Mouse (Mus musculus): ENCODE results near the gene Atxn7l1. TPM values are rescaled to one million over a fixed set of nuclear protein-coding genes. Genes with fewer than 3 reads are reported as not detected.

Atxn7l1 gene
- total RNA-seq, 2 experiments from 2014 or later, result 16.4 to 17.7 TPM

GRCm38 (mm10) chr12:33181875-33182274 lies 34.4 kb downstream of the Atxn7l1 start:
- DNase-seq, result no peak

GRCm38 (mm10) chr12:33182428-33183137 lies 35.1 kb downstream of the Atxn7l1 start:
- DNase-seq, result no peak

DNA sequence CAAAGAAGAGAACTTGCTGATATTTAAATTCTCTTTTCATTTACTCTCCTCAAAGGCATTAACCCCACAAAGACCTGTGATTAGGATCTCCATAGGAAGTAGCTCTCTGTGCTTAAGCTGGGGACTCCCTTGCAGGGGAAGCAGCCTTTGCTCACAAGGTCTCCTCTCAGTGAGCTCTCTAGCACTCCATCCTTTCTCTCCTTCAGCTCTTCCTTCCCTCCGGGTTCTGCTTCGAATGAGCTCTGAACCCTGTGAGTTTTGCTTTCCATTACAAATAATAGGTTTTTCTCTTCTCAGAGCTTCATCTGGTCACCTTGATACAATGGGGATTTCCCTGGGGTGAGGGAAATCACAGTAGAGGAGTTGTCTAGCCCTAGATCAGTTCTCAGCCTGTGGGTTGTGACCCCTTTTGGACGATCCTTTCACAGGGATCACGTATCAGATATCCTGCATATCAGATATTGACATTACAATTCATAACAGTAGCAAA lies 35.7 kb downstream of the Atxn7l1 start:
- no peak for DNase-seq

DNA sequence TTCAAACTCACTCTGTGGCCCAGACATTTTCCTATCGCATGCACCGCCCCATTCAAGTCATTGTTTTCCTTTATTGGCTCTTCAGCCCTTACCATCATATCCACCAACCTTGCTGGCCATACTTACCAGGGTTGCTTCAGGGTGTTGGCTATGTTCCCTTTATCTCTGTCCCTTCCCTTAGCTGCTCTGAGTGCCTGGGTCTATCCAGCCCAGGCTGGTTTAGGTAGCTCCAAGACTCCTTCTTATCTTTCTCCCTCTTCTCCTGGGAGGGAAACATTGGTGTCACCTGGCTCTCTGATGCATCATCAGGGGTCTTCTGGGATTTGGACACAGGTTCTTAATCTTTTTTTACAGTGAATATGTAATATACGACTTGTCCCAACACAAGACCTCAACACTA lies 36.6 kb downstream of the Atxn7l1 start:
- no peak for DNase-seq

DNA sequence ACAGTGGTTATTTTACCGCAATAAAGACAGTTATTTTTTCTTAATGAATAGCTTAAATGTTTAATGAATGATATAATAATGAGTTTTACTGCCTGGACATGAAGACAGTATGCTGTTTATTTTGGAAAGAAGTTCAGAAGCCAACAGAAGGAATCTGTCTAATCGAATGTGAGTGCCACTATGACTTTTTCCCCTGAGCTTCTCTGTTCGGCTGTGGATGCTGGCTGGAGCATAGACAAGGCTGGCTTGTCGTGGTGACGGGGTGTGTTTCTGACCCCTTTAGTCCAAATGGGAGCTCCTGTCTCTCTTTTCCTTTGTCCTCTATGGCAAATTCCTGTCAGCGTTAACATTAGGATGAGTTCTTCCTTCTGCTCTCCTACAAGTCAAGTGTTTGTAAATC lies 37.6 kb downstream of the Atxn7l1 start:
- no peak for DNase-seq

- DNase-seq, result no peak
These were observed 38.8 kb downstream of the Atxn7l1 start for GRCm38 (mm10) chr12:33186331-33186730.

DNA sequence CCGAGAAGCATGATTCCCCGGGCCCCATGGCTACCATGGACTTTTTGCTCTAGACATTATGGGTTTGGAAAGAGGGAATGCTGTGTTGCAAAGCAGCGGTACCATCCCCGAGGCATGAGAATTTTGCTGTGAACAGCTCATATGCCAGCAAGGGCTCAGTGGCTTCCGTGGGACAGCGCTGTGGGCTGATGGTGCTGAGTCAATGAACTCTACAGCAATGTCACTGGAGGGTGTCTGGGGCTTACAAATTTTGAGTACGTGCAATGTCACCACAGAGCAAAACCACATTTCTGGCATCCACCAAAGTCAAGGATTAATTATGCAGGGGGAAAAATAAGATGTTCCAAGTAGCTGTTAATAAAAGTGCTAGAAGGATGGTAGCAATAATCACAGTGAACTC lies 42.6 kb downstream of the Atxn7l1 start:
- DNase-seq, result no peak

DNA sequence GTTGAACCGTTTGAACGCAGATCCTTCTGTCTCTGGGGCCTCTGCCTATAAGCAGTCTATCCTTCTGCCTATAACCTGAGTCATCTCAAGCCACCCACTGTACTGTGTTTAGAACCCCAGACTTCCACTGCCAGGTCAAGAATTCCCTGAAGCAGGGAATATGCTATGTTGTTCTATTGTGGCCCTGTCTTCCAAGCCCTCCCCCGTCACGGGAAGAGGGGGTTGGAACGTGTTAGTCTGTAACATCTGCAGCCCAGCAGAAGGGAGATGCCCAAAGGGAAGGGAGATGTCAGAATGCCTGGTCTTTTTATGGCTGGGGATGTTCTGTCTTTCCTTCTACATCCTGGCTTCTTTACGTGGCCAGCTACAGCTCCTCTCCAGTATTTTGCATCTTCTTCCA lies 43.1 kb downstream of the Atxn7l1 start:
- DNase-seq, result no peak

DNA sequence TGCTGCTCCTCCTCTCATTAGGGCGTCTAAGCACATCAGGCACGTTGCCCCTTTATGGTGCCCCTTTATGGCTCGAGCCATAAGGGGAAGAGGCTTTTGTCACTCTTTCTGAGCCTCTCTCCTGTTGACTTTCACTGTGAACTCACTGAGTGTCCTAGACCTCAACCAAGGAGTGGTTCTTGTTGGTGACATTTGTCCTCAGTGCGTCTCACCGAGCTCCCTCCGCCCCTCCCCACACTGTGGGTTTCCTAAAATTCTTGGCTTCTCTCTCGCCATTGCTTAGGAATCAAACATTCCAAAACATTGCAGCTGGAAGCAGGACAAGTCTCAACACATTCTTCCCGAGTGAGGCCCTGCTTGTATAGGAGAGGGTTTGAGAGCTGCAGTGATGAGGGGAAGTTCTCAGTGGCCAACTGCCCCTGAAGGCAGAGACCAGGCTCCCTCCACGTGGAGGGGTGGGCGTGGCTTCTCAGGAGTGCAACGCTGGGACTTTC lies 46.0 kb downstream of the Atxn7l1 start:
- DNase-seq, result no peak

DNA sequence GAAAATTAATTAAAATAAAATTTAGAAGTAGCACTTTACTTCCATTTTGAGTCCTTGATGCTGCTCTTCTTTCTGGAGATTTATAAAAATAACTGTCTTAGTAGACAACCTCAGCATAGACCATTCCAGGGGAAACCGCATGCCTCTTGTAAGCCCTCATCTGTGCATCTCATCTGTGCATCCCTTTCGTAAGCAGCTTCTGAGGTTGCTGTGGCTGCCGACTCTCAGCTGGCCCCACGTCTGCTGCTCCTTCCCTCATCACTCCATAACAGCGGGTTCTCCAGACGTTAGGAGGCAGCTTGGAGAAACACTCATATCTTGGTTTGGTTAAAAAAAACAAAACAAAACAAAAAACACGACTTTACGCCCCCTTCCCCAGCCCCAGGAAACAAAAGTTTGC lies 47.7 kb downstream of the Atxn7l1 start:
- no peak for DNase-seq

GRCm38 (mm10) chr12:33197287-33197686 lies 49.8 kb downstream of the Atxn7l1 start:
- DNase-seq, result no peak

DNA sequence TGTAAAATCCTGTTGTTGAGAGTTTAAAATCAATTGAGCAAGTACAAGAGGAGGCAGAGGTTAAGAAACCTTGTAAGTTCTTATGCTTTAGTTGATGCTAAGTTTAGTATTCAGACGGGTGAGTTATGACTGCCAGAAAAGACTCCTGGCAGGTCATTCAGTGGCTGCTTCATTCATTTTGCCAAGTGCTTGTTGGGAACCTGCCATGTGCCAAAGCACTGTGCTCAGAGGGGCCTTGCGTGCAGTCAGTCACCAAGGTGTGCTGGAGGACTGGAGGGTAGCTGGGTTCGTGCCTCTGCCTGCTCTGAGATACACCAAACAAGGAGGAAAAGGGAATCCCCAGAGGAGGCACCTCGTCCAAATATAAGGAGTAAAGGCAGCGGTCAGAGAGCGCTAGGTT lies 50.3 kb downstream of the Atxn7l1 start:
- DNase-seq, result peak; percentile 36

DNA sequence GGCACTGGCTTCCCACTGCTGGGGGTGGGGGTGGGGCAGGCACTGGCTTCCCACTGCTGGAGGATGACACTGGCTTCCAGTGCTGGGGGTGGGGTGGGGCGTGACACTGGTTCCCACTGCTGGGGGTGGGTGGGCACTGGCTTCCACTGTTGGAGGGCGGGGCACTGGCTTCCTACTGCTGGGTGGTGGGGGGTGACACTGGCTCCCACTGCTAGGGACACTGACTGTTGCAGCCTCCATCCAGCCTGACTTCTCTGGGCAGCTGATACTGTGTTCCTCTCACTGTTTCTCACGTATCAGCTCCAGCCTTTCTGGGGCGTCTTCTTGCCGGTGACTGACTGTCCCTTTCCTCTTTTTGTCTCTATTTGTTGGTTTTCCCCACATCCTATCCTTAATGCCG lies 53.6 kb downstream of the Atxn7l1 start:
- no peak for DNase-seq

DNA sequence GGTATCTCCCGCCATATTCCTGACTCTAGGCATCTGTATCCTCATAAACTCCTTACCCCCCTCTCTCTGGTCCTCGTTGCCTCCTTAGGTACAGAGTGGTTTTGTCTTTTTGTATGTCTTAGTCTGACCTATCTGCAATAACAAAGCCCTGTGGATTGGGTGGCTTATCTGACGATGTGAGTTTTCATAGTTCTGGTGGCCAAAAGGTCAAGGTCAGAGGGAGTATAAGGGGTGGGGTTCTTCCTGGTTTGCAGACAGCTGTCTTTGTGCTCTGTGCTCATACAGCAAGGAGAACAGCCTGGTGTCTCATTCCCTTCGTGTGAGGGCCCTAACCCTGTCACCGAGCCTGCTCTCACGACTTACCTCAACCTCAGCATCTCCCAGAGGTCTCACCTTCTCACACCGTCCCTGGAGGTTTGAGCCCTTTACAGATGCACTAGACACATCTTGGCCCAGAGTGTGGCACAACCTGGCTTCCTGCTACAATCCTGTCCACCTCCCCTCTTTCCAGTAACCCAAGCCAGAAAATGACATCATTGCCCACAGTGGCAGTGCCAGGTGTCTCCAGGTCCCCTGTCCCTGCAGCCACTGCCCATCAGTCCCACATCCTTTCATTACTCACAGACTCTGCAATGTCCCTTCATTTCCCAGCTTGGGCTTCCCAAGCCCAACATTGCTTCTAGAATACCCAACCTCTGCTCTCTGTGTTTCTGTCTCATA lies 54.2 kb downstream of the Atxn7l1 start:
- no peak for DNase-seq

- DNase-seq, result no peak
These were observed 57.8 kb downstream of the Atxn7l1 start for GRCm38 (mm10) chr12:33205255-33205654.

- DNase-seq, result no peak
These were observed 58.8 kb downstream of the Atxn7l1 start for GRCm38 (mm10) chr12:33206300-33206699.

GRCm38 (mm10) chr12:33210856-33211255 lies 63.4 kb downstream of the Atxn7l1 start:
- no peak for DNase-seq

DNA sequence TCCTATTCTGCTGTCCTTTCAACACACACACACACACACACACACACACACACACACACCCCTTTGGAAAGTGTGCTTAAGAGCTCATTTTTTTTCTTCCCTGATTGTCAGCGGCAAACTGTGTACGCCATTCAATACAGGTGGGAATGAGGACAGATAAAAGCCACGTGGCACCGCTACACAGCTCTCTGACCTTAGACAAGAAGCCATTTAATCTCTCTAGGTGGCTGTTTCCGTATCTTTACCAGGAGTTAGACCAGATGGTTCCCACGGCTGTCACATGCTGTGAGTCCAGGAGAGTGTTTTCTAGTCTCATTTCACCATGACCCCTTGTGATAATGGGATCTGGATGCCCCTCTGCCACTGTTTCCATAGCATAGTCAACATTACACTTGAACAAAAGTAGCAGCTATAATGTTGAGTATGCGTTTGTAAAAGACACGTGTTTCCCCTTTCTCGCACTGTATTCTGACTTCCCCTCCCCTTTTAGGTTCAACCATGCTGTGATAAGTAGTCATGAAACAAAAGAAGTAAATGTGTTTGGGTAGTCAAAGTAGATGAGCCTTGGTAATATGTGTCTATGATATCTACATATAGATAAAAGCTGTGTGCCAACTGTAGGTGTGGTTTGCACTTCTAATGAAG lies 70.8 kb downstream of the Atxn7l1 start:
- DNase-seq, result no peak

- DNase-seq, result no peak
These were observed 71.9 kb downstream of the Atxn7l1 start for GRCm38 (mm10) chr12:33219436-33219835.

DNA sequence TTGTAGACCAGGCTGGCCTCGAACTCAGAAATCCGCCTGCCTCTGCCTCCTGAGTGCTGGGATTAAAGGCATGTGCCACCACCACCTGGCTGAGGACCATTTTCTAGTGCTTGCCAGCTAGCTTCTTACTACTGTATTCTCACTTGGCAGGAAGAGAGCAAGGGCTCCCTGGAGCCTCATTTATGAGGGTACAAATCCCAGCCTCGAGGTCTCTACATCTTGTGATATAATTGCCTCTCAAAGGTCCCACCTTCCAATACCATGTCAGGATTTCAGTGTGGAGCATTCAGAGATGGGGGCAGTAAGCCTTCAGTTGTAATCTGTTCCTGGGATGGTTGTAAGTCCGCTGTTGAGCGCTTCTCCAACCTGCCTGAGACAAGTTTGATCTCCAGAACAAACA lies 72.6 kb downstream of the Atxn7l1 start:
- DNase-seq, result no peak

- no peak for DNase-seq
These were observed 73.1 kb downstream of the Atxn7l1 start for GRCm38 (mm10) chr12:33220509-33221051.

DNA sequence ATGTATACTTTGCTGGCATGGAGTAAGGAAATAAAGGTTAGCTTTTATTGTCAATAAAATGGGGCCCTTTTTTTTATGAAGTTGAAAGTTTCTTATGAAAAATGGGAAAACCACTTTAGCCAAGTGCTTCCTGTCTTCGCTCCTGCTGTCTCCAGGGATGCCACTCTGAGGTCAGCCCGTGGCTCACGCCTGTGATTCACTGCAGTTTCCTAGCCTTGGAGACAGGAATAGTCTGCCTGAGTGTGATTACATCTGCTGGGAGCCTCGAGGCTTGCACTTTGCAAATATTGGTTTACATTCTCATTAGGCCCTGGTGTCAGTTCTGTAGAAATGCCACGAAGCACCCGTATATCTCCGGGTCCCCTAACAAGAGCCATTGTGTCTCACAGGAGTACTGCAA lies 74.7 kb downstream of the Atxn7l1 start:
- DNase-seq, result no peak

DNA sequence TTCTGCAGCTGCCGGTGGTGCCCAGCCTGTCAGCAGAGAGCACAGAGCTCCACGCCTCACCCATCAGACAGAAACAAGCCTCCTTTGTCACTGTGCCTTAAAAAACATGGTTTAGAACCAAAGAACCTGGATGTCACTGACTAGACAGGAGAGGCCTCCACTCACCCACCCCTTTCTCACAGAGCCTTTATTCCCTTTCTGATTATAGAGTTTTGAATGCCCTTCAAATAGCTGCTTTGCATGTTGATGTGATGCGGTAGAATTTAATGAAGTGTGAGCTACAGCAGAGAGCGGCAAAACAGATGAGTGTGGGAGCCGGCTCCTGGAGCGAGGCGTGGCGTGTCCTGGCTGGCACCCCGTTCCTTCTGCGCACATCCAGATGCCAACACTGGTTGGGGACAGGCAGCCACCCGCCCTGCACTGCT lies 77.6 kb downstream of the Atxn7l1 start:
- no peak for DNase-seq

Data from gastrocnemius, postnatal 25 days (tissue).